Mouse (Mus musculus): ENCODE results near the gene Vmn1r60. TPM values are rescaled to one million over a fixed set of nuclear protein-coding genes. Genes with fewer than 3 reads are reported as not detected.

Vmn1r60 gene
- not detected for polyA plus RNA-seq (2014; fragmentation: Illumina TruSeq; extraction: RNeasy Lipid Tissue Mini Kit (QIAGEN cat#74804); ENCODE audit: insufficient read depth, low read depth, low replicate concordance)

GRCm38 (mm10) chr7:5547217-5547616, at the start of gene Vmn1r60:
TSS of gene Vmn1r60 (minus strand) at chr7:5547317.

GRCm38 (mm10) chr7:5493856-5494255, 53.3 kb downstream of the Vmn1r60 start, which contains the start of gene Vmn2r28:
TSS of gene Vmn2r28 (minus strand) at chr7:5493956.

Other genes starting within 250 kb of the Vmn1r60 start
- gene Gm5065, start 196.8 kb downstream of the Vmn1r60 start, polyA plus RNA-seq (2014; fragmentation: Illumina TruSeq; extraction: RNeasy Lipid Tissue Mini Kit (QIAGEN cat#74804); ENCODE audit: insufficient read depth, low read depth, low replicate concordance) = not detected
- gene Nlrp2, start 196.3 kb downstream of the Vmn1r60 start, polyA plus RNA-seq (2014; fragmentation: Illumina TruSeq; extraction: RNeasy Lipid Tissue Mini Kit (QIAGEN cat#74804); ENCODE audit: insufficient read depth, low read depth, low replicate concordance) = not detected
- not detected for gene Vmn1r58, start 133.9 kb downstream of the Vmn1r60 start, polyA plus RNA-seq (2014; fragmentation: Illumina TruSeq; extraction: RNeasy Lipid Tissue Mini Kit (QIAGEN cat#74804); ENCODE audit: insufficient read depth, low read depth, low replicate concordance)
- gene Vmn1r59, start 90.5 kb downstream of the Vmn1r60 start, polyA plus RNA-seq (2014; fragmentation: Illumina TruSeq; extraction: RNeasy Lipid Tissue Mini Kit (QIAGEN cat#74804); ENCODE audit: insufficient read depth, low read depth, low replicate concordance) = not detected
- not detected for gene Vmn2r28, start 53.4 kb downstream of the Vmn1r60 start, polyA plus RNA-seq (2014; fragmentation: Illumina TruSeq; extraction: RNeasy Lipid Tissue Mini Kit (QIAGEN cat#74804); ENCODE audit: insufficient read depth, low read depth, low replicate concordance)
- not detected for gene Vmn1r61, start 66.0 kb upstream of the Vmn1r60 start, polyA plus RNA-seq (2014; fragmentation: Illumina TruSeq; extraction: RNeasy Lipid Tissue Mini Kit (QIAGEN cat#74804); ENCODE audit: insufficient read depth, low read depth, low replicate concordance)
- not detected for gene Vmn1r62, start 126.3 kb upstream of the Vmn1r60 start, polyA plus RNA-seq (2014; fragmentation: Illumina TruSeq; extraction: RNeasy Lipid Tissue Mini Kit (QIAGEN cat#74804); ENCODE audit: insufficient read depth, low read depth, low replicate concordance)